Mouse (Mus musculus): Measurements from ENCODE around the gene Srgap3. TPM values are rescaled to one million over a fixed set of nuclear protein-coding genes. Genes with fewer than 3 reads are reported as not detected.

Srgap3 gene
- polyA plus RNA-seq, 1 experiment = 4.6 TPM

GRCm38 (mm10) chr6:112684065-112684464 lies 263.0 kb downstream of the Srgap3 start:
- TF ChIP-seq MAX (IDR thresholded peaks at IDR 0.05) (no peak), CTCF (IDR thresholded peaks at IDR 0.05; ENCODE audit: control insufficient read depth, insufficient read depth, insufficient read length) (no peak), CEBPB (IDR thresholded peaks at IDR 0.05; ENCODE audit: low read depth) (no peak), USF1 (IDR thresholded peaks at IDR 0.05; ENCODE audit: low read depth) (no peak), MYOD1 (IDR thresholded peaks at IDR 0.05; ENCODE audit: control insufficient read depth, insufficient read length, low read depth) (no peak), FOSL1 (IDR thresholded peaks at IDR 0.05; ENCODE audit: insufficient read depth, low read length, poor library complexity, severe bottlenecking) (no peak), MYOG (IDR thresholded peaks at IDR 0.05; ENCODE audit: control insufficient read depth, extremely low read depth, insufficient read length) (no peak)
- Histone ChIP-seq H3ac (ENCODE audit: control insufficient read depth, insufficient read length, low read depth) (no peak overlapping the region), H3K27me3 (ENCODE audit: control insufficient read depth, insufficient read depth, insufficient read length) (no peaks in the 10 kb centered on the region), H3K79me3 (ENCODE audit: low read depth) (peaks cover 11% of the 10 kb centered on the region), H3K4me3 (ENCODE audit: insufficient read depth, poor library complexity, severe bottlenecking) (no peak overlapping the region), H3K79me2 (ENCODE audit: control insufficient read depth, insufficient read depth) (peaks cover 43% of the 10 kb centered on the region), H3K36me3 (ENCODE audit: control insufficient read depth, insufficient read depth) (peaks cover 44% of the 10 kb centered on the region)

Other genes with a start within 250 kb of the Srgap3 start
- 18.8 TPM for gene Thumpd3, start 99.0 kb upstream of the Srgap3 start, polyA plus RNA-seq (2012; fragmentation: generic; extraction: Trizol)
- 17.0 TPM for gene Setd5, start 130.1 kb upstream of the Srgap3 start, polyA plus RNA-seq (2012; fragmentation: generic; extraction: Trizol)
- gene Lhfpl4, start 248.1 kb upstream of the Srgap3 start, polyA plus RNA-seq (2012; fragmentation: generic; extraction: Trizol) = 0.18 TPM

All from C2C12 (cell line).